Mouse (Mus musculus): Measurements from ENCODE around the gene Exosc5.

DNA sequence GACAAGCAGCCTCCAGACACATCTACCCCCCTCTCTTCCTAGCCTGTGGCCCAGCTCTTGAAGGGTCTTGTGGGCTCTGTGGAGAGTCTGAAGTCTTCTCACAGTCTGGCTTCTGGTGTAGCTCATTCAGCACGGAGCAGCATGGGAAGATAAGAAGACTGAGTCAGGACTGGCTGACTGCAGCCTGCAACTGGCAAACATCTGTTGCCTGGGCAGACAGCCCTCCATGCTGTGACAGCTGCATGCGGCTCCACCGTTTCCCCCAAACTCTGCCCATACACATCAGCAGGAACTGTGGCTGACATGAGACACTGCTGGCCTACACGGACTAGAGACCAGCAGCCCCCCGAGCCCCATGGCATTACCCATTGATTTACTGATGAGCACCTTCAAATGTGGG, 34.1 kb upstream of the Exosc5 start:
- TF ChIP-seq CTCF (IDR thresholded peaks at IDR 0.05; ENCODE audit: low read depth, low read length) (no peak), POLR2AphosphoS5 (IDR thresholded peaks at IDR 0.05; ENCODE audit: insufficient replicate concordance, low read depth, low read length) (no peak), GATA1 (IDR thresholded peaks at IDR 0.05; ENCODE audit: borderline replicate concordance, low read length) (no peak), GATA2 (IDR thresholded peaks at IDR 0.05; ENCODE audit: borderline replicate concordance, low read depth, low read length) (no peak), TAL1 (conservative IDR thresholded peaks at IDR 0.05; ENCODE audit: low read depth, low read length) (no peak)

Measured in G1E (cell line).